ENCODE assay signal across 8 mouse cellular contexts in genomic region chr5:53214362-53214761, GRCm38 (mm10). TPM values are rescaled to one million over a fixed set of nuclear protein-coding genes. Genes with fewer than 3 reads are reported as not detected.
A peak's percentile ranks its signal among the peaks of the same experiment; 100 is the strongest.
DNase-seq lines count a peak whose midpoint lies in the region; ATAC-seq and TF ChIP-seq lines count a peak whose summit lies in the region.

No protein-coding gene starts in this region.

- no peak for TF ChIP-seq EP300 in stomach, postnatal 0 days (optimal IDR thresholded peaks at IDR 0.05)

- H3K27me3 ChIP-seq in neural tube, embryonic 11.5 days (ENCODE audit: control insufficient read depth, insufficient read depth, low read length) = peaks cover 16% of the 10 kb centered on the region
- H3K27me3 ChIP-seq in limb, embryonic 10.5 days (ENCODE audit: low read depth, poor library complexity, severe bottlenecking) = peaks cover 73% of the 10 kb centered on the region
- 0 out of 2 replicates have a peak, but pooled peaks cover 3% of the 10 kb centered on the region for H3K27me3 ChIP-seq in stomach, postnatal 0 days (ENCODE audit: control insufficient read depth, insufficient read depth, low read length)

- peak; percentile 8; the same call in 1 of the 2 replicates for ATAC-seq in neural tube, embryonic 11.5 days (ENCODE audit: insufficient read depth, low FRiP score, low TSS enrichment)
- ATAC-seq in stomach, postnatal 0 days (ENCODE audit: low FRiP score, low TSS enrichment) = no peak

- WGBS in neural tube, embryonic 11.5 days = 14% methylated on average over 5 of the region's 5 CpGs
- WGBS in limb, embryonic 10.5 days = 14% methylated on average over 5 of the region's 5 CpGs
- 41% methylated on average over 5 of the region's 5 CpGs for WGBS in stomach, postnatal 0 days

- peak; percentile 69 for DNase-seq in gastrocnemius, adult 2 months
- DNase-seq in gastrocnemius, postnatal 4 days (ENCODE audit: low spot score in 2 of 2) = no peak
- no peak for DNase-seq in neural tube, embryonic 11.5 days (ENCODE audit: low spot score)
- no peak for DNase-seq in neural tube, embryonic 10.5 days (ENCODE audit: extremely low spot score, low spot score)
- DNase-seq in limb, embryonic 10.5 days (ENCODE audit: low spot score) = no peak
- DNase-seq in stomach, postnatal 0 days (ENCODE audit: low spot score) = peak; percentile 29
- no peak for DNase-seq in thymus, postnatal 25 days
- no peak for DNase-seq in left cerebral cortex, adult 11 months (ENCODE audit: low spot score)

- H3K27ac ChIP-seq in gastrocnemius, adult 2 months = peak overlapping the region; percentile 93
- H3K27ac ChIP-seq in neural tube, embryonic 11.5 days (ENCODE audit: low read depth, low read length) = no peak overlapping the region
- H3K27ac ChIP-seq in limb, embryonic 10.5 days = no peak overlapping the region
- H3K27ac ChIP-seq in stomach, postnatal 0 days (replicated peaks) = no peak overlapping the region

- TF ChIP-seq CTCF in gastrocnemius, adult 2 months (IDR thresholded peaks at IDR 0.05) = no peak
- TF ChIP-seq CTCF in stomach, postnatal 0 days (IDR thresholded peaks at IDR 0.05; ENCODE audit: low read depth) = no peak

- no peak overlapping the region for H3K9ac ChIP-seq in neural tube, embryonic 11.5 days (ENCODE audit: low read length)
- no peak overlapping the region for H3K9ac ChIP-seq in stomach, postnatal 0 days (ENCODE audit: low read length)

- intact Hi-C loops in gastrocnemius, adult 2 months (cut with DNase I) = loop anchor here (2.0 kb wide), 1 partner anchor 44 kb away; no protein-coding TSS in a partner anchor

- peak overlapping the region; percentile 90 for H3K4me3 ChIP-seq in gastrocnemius, adult 2 months
- H3K4me3 ChIP-seq in neural tube, embryonic 11.5 days (ENCODE audit: low read depth, low read length) = no peak overlapping the region
- H3K4me3 ChIP-seq in limb, embryonic 10.5 days = peak overlapping the region; percentile 72; the same call in 1 of the 2 replicates
- no peak overlapping the region for H3K4me3 ChIP-seq in stomach, postnatal 0 days (ENCODE audit: low read depth, low read length)

- H3K36me3 ChIP-seq in neural tube, embryonic 11.5 days (ENCODE audit: control insufficient read depth, insufficient read depth, low read length) = no peaks in the 10 kb centered on the region
- H3K36me3 ChIP-seq in limb, embryonic 10.5 days = no peaks in the 10 kb centered on the region
- no peaks in the 10 kb centered on the region for H3K36me3 ChIP-seq in stomach, postnatal 0 days (ENCODE audit: control insufficient read depth, insufficient read depth, low read length)

- H3K4me2 ChIP-seq in neural tube, embryonic 11.5 days (ENCODE audit: low read depth) = peak overlapping the region; percentile 100
- peak overlapping the region; percentile 99; the same call in 1 of the 2 replicates for H3K4me2 ChIP-seq in stomach, postnatal 0 days (replicated peaks; ENCODE audit: low read depth)

- H3K9me3 ChIP-seq in neural tube, embryonic 11.5 days (ENCODE audit: control insufficient read depth, low read length) = no peaks in the 10 kb centered on the region
- H3K9me3 ChIP-seq in limb, embryonic 10.5 days (replicated peaks) = no peaks in the 10 kb centered on the region
- no peaks in the 10 kb centered on the region for H3K9me3 ChIP-seq in stomach, postnatal 0 days (ENCODE audit: control insufficient read depth, low read length)

- H3K4me1 ChIP-seq in neural tube, embryonic 11.5 days (ENCODE audit: control insufficient read depth, insufficient read depth, low read length) = peaks cover 7% of the 10 kb centered on the region; the same call in 1 of the 2 replicates
- peaks cover 17% of the 10 kb centered on the region for H3K4me1 ChIP-seq in limb, embryonic 10.5 days
- no peaks in the 10 kb centered on the region for H3K4me1 ChIP-seq in stomach, postnatal 0 days (replicated peaks; ENCODE audit: control insufficient read depth, insufficient read depth)

RNA-seq across cellular contexts. Expression of gene Sel1l3, which starts 0.6 kb away (rescaled TPM):
- 10 to 100 TPM; 59.8 to 69.4 TPM for total RNA-seq in gastrocnemius, adult 2 months (2021)
- 10 to 100 TPM; 95.0 to 95.4 TPM for total RNA-seq in gastrocnemius, postnatal 4 days (2021)
- 2.9 and 3.4 TPM in 2 replicates for polyA plus RNA-seq in neural tube, embryonic 11.5 days (2014; fragmentation: Nextera tagmentation; extraction: Ambion mirVana)
- 0.68 and 1.2 TPM in 2 replicates for polyA plus RNA-seq in limb, embryonic 10.5 days (2016; fragmentation: Nextera tagmentation; extraction: Ambion mirVana)
- 10.0 and 11.3 TPM in 2 replicates for polyA plus RNA-seq in stomach, postnatal 0 days (2015; fragmentation: Nextera tagmentation; extraction: Ambion mirVana)

RNA-seq across cellular contexts. Expression of gene Smim20, which starts 52.5 kb away (rescaled TPM):
- 10 to 100 TPM; 55.5 to 67.5 TPM for total RNA-seq in gastrocnemius, adult 2 months (2021)
- 10 to 100 TPM; 87.0 to 90.8 TPM for total RNA-seq in gastrocnemius, postnatal 4 days (2021)
- polyA plus RNA-seq in neural tube, embryonic 11.5 days (2014; fragmentation: Nextera tagmentation; extraction: Ambion mirVana) = 59.5 and 71.8 TPM in 2 replicates
- polyA plus RNA-seq in limb, embryonic 10.5 days (2016; fragmentation: Nextera tagmentation; extraction: Ambion mirVana) = 59.0 and 62.6 TPM in 2 replicates
- polyA plus RNA-seq in stomach, postnatal 0 days (2015; fragmentation: Nextera tagmentation; extraction: Ambion mirVana) = 80.2 and 82.9 TPM in 2 replicates

Comparison
In these comparisons a context has a peak if more than half of its experiments do, and no peak if none do; other contexts are left out.
1. DNase-seq: peak in gastrocnemius, adult 2 months (single experiment) and stomach, postnatal 0 days (single experiment); none in gastrocnemius, postnatal 4 days (0 of 2), neural tube, embryonic 11.5 days (single experiment), neural tube, embryonic 10.5 days (single experiment), limb, embryonic 10.5 days (single experiment), thymus, postnatal 25 days (single experiment) and left cerebral cortex, adult 11 months (single experiment).
2. H3K4me3 ChIP-seq: peak in gastrocnemius, adult 2 months (single experiment) and limb, embryonic 10.5 days (single experiment); none in neural tube, embryonic 11.5 days (single experiment) and stomach, postnatal 0 days (single experiment).